Mouse (Mus musculus): ENCODE results near the gene Vgll4.

GRCm38 (mm10) chr6:114817948-114818347 is 151.8 kb downstream of the Vgll4 start:
- TF ChIP-seq CTCF (IDR thresholded peaks at IDR 0.05; ENCODE audit: low read depth, low read length) (no peak), POLR2AphosphoS5 (IDR thresholded peaks at IDR 0.05; ENCODE audit: insufficient replicate concordance, low read depth, low read length) (no peak)
